Mouse (Mus musculus) large intestine, adult 2 months (tissue): Measurements from ENCODE around the gene Sparcl1. TPM values are rescaled to one million over a fixed set of nuclear protein-coding genes. Genes with fewer than 3 reads are reported as not detected.

Experiments used
- DNase-seq: peaks from one replicate; pipeline ENCODE4 v3.0.0-alpha.2; 2012; ENCODE audit warnings: low read depth, low spot score
- WGBS: fragments of 180-500 bp; shearing (Covaris S2); methylation state at CpG from one replicate; pipeline ENCODE4 v1.1.7; 2018; 5-methylcytosine and 5-hydroxymethylcytosine counted together
- polyA plus RNA-seq: library from polyadenylated mRNA; depleted of rRNA; stranded (reverse); fragments of >200 nt; gene quantifications from 2 replicates; pipeline ENCODE4 v1.2.3, GENCODE M21; 2012; rRNA removed

The Sparcl1 gene
- polyA plus RNA-seq = 70.5 and 91.6 TPM in 2 replicates

GRCm38 (mm10) chr5:104113491-104114172, at the start of gene Sparcl1:
Gene Sparcl1 (minus strand): TSS chr5:104113733.
- WGBS = 63% methylated on average over 15 of the region's 15 CpGs
- DNase-seq = no peak

GRCm38 (mm10) chr5:104161390-104161789, 47.9 kb upstream of the Sparcl1 start:
- 70% methylated on average over 1 of the region's 1 CpGs for WGBS
- DNase-seq = no peak

GRCm38 (mm10) chr5:104160581-104160980, 47.0 kb upstream of the Sparcl1 start:
- no peak for DNase-seq
- WGBS = 83% methylated on average over 3 of the region's 3 CpGs

GRCm38 (mm10) chr5:104158332-104159052, 45.0 kb upstream of the Sparcl1 start:
- 58% methylated on average over 7 of the region's 7 CpGs for WGBS

GRCm38 (mm10) chr5:104157701-104158100, 44.2 kb upstream of the Sparcl1 start:
- DNase-seq = no peak
- WGBS = 92% methylated on average over 7 of the region's 7 CpGs

More at GRCm38 (mm10) chr5:104158332-104159052, 45.0 kb upstream of the Sparcl1 start:
- no peak for DNase-seq

GRCm38 (mm10) chr5:104150196-104150595, 36.7 kb upstream of the Sparcl1 start:
- 89% methylated on average over 6 of the region's 6 CpGs for WGBS
- DNase-seq = no peak

- no peak for DNase-seq
- 34% methylated on average over 7 of the region's 7 CpGs for WGBS
Measured at GRCm38 (mm10) chr5:104149349-104149748, 35.8 kb upstream of the Sparcl1 start.

- DNase-seq = no peak
- WGBS = 68% methylated on average over 4 of the region's 4 CpGs
Measured at GRCm38 (mm10) chr5:104144057-104144456, 30.5 kb upstream of the Sparcl1 start.

GRCm38 (mm10) chr5:104141067-104141466, 27.5 kb upstream of the Sparcl1 start:
- WGBS = 80% methylated on average over 2 of the region's 2 CpGs
- DNase-seq = no peak

GRCm38 (mm10) chr5:104137920-104138541, 24.5 kb upstream of the Sparcl1 start:
- no peak for DNase-seq
- WGBS = 30% methylated on average over 10 of the region's 10 CpGs

GRCm38 (mm10) chr5:104133752-104134151, 20.2 kb upstream of the Sparcl1 start:
- WGBS = 35% methylated on average over 4 of the region's 4 CpGs
- no peak for DNase-seq

GRCm38 (mm10) chr5:104131544-104131943, 18.0 kb upstream of the Sparcl1 start:
- no peak for DNase-seq
- WGBS = 37% methylated on average over 4 of the region's 4 CpGs

- 80% methylated on average over 4 of the region's 4 CpGs for WGBS
- no peak for DNase-seq
Measured at GRCm38 (mm10) chr5:104130891-104131290, 17.4 kb upstream of the Sparcl1 start.

- 55% methylated on average over 12 of the region's 12 CpGs for WGBS
- DNase-seq = no peak
Measured at GRCm38 (mm10) chr5:104128281-104129031, 14.9 kb upstream of the Sparcl1 start.

GRCm38 (mm10) chr5:104127351-104127750, 13.8 kb upstream of the Sparcl1 start:
- DNase-seq = no peak
- WGBS = 82% methylated on average over 1 of the region's 1 CpGs

GRCm38 (mm10) chr5:104126561-104127320, 13.2 kb upstream of the Sparcl1 start:
- 80% methylated on average over 12 of the region's 12 CpGs for WGBS
- DNase-seq = no peak

- DNase-seq = no peak
- 58% methylated on average over 6 of the region's 6 CpGs for WGBS
Measured at GRCm38 (mm10) chr5:104124016-104124658, 10.6 kb upstream of the Sparcl1 start.

- DNase-seq = no peak
- 35% methylated on average over 4 of the region's 4 CpGs for WGBS
Measured at GRCm38 (mm10) chr5:104115890-104116289, 2.4 kb upstream of the Sparcl1 start.

- WGBS = 51% methylated on average over 14 of the region's 14 CpGs
- no peak for DNase-seq
Measured at GRCm38 (mm10) chr5:104115118-104115517, 1.6 kb upstream of the Sparcl1 start.
